Comparison of ENCODE assay signal across 8 mouse cellular contexts in the genomic region with DNA sequence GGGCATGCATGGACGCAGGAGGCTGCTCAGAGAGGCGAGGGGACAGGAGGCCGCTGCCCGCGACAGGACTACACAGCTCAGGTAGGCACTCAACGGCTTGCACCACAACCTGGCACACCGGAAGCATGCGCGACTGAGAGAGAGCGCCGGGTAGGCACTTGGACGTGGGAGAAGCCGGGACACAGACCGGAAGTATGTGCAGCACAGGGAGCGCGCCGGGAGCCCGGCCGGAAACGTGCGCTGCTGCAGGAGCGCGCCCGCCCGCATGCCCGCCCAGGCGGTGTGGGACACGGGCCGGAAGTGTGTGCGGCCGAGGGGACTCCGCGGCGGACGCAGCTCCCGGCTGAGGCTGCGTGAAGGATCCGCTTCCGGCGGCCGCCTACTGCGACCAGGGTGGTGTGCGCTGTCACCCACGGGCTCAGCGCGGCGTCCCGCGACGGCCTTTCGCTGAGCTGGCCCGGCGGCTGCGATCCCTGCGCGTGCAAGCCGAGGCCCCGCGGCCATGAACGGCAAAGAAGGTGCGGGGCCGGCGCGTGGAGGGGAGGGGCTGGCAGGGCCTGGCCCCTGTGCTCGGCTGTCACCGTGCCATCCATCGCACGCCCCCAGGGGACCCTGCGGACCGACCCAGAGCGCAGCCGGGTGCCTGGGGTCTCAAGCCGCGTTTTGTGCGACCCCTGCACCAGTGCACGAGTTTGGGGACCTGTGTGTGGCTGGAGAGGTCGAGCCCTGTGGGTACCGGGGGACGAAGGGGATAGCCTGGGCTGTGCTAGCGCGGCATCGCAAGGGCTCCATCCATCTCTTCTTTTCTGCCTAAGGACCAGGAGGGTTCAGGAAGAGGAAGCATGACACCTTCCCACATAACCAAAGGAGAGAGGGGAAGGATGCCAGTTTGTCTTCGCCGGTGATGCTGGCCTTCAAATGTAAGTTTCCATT. TPM values are rescaled to one million over a fixed set of nuclear protein-coding genes. Genes with fewer than 3 reads are reported as not detected.
DNase-seq lines count a peak whose midpoint lies in the region; ATAC-seq lines count a peak whose summit lies in the region.

Gene Tsnax (plus strand): TSS at position 303 of the 933 bp plus-strand sequence.

- peak; percentile 95 to 97 for DNase-seq in adrenal gland, adult (ENCODE audit: inconsistent age in 2 of 2, low spot score in 1 of 2)
- peak; percentile 93 for DNase-seq in embryo, embryonic 10.5 days (ENCODE audit: low spot score)
- DNase-seq in gastrocnemius, postnatal 14 days, result peak; percentile 95
- DNase-seq in left cerebral cortex, postnatal 10 days (ENCODE audit: extremely low spot score in 1 of 2, low spot score in 2 of 2), result peak; percentile 93 to 97
- DNase-seq in right cerebral cortex, postnatal 25 days, result peak; percentile 96
- peak; percentile 92 for DNase-seq in urinary bladder, postnatal 4 days (ENCODE audit: low spot score in 2 of 2)

- peak; percentile 89 for ATAC-seq in inflammation-experienced regulatory T-cells, adult 6 months
- ATAC-seq in megakaryocyte-erythroid progenitor cell, adult 5-6 weeks (replicated peaks; ENCODE audit: low FRiP score, low TSS enrichment, poor library complexity, severe bottlenecking), result peak; percentile 97

- intact Hi-C loops in gastrocnemius, postnatal 14 days (cut with DNase I; ENCODE audit: low total_unique reads), result loop anchor here (5.0 kb wide), 1 partner anchor 61 kb away; no protein-coding TSS in a partner anchor
- intact Hi-C loops in left cerebral cortex, postnatal 10 days (cut with DNase I), result loop anchor here (2.0 to 5.0 kb wide), 2 partner anchors 66 to 116 kb away; partner anchors contain the start of genes Exoc8 and Sprtn

RNA-seq across cellular contexts. Expression of gene Tsnax, which starts in this region (rescaled TPM):
- 10 to 100 TPM; 64.3 to 67.1 TPM for total RNA-seq in gastrocnemius, postnatal 14 days (2021)
- 10 to 100 TPM; 60.0 to 71.8 (median 60.4) TPM for polyA plus RNA-seq in inflammation-experienced regulatory T-cells, adult 6 months (2017; shearing (Covaris generic))
- total RNA-seq in left cerebral cortex, postnatal 10 days (2021), result 10 to 100 TPM; 79.3 to 84.7 TPM
- 57.8 and 63.6 TPM in 2 replicates for total RNA-seq in megakaryocyte-erythroid progenitor cell, adult 5-6 weeks (2014; fragmentation: Nextera tagmentation)
- total RNA-seq in megakaryocyte-erythroid progenitor cell, adult 5-6 weeks (2017), result 73.7 and 83.3 TPM in 2 replicates

Comparison
In these comparisons a context has a peak if more than half of its experiments do, and no peak if none do; other contexts are left out.
1. Peak in every context shown above with its lines: DNase-seq and ATAC-seq.